Mouse (Mus musculus) neural tube, embryonic 15.5 days (tissue): ENCODE results near the gene Ssxb5. TPM values are rescaled to one million over a fixed set of nuclear protein-coding genes. Genes with fewer than 3 reads are reported as not detected.
"Not testable (repeated sequence)": the region's sequence is repeated elsewhere in the genome, so short reads cannot be mapped to it uniquely, and the experiment has no call there.

Experiments
- ATAC-seq: fragments of 200-750 bp; cut with Nextera tagmentation; 2 replicates; pipeline ENCODE4 v1.8.0; 2017; ENCODE audit warnings: mild to moderate bottlenecking, moderate TSS enrichment, moderate library complexity; ENCODE audit not compliant: low FRiP score
- H3K27ac ChIP-seq: fragments of 300-500 bp; sonication (generic); replicated peaks from 2 replicates; pipeline ENCODE4 v1.5.1; 2015; ENCODE audit warnings: mild to moderate bottlenecking, inconsistent platforms
- H3K27me3 ChIP-seq: fragments of 300-500 bp; sonication (generic); replicated peaks from 2 replicates; pipeline ENCODE4 v1.6.1; 2015; ENCODE audit warnings: inconsistent platforms
- H3K36me3 ChIP-seq: fragments of 300-500 bp; sonication (generic); 2 replicates; pipeline ENCODE4 v1.6.1; 2015; ENCODE audit warnings: inconsistent platforms
- H3K4me1 ChIP-seq: fragments of 300-500 bp; sonication (generic); 2 replicates; pipeline ENCODE4 v1.6.1; 2015; ENCODE audit warnings: inconsistent platforms
- H3K4me2 ChIP-seq: fragments of 300-500 bp; sonication (generic); 2 replicates; pipeline ENCODE4 v1.6.1; 2015; ENCODE audit warnings: inconsistent platforms, mild to moderate bottlenecking, moderate library complexity
- H3K4me3 ChIP-seq: fragments of 300-500 bp; sonication (generic); replicated peaks from 2 replicates; pipeline ENCODE4 v1.5.1; 2015; ENCODE audit warnings: mild to moderate bottlenecking, inconsistent platforms
- H3K9ac ChIP-seq: fragments of 300-500 bp; sonication (generic); replicated peaks from 2 replicates; pipeline ENCODE4 v1.6.1; 2015; ENCODE audit warnings: mild to moderate bottlenecking, inconsistent platforms
- H3K9me3 ChIP-seq: fragments of 300-500 bp; sonication (generic); replicated peaks from 2 replicates; pipeline ENCODE4 v1.6.1; 2016; ENCODE audit warnings: inconsistent platforms
- WGBS: fragments of 180-500 bp; shearing (Covaris S2); methylation state at CpG from one replicate; pipeline ENCODE4 v1.1.7; 2015; ENCODE audit warnings: mixed read lengths; 5-methylcytosine and 5-hydroxymethylcytosine counted together
- polyA plus RNA-seq: library from polyadenylated mRNA; unstranded; fragments of >200 nt; fragmentation: Nextera tagmentation; extraction: Ambion mirVana; gene quantifications from 2 replicates; pipeline ENCODE4 v1.2.1, GENCODE M21; 2015

The Ssxb5 gene
- polyA plus RNA-seq, result not detected in 2 replicates

GRCm38 (mm10) chrX:8803391-8803790, at the start of gene Ssxb5:
Ssxb5 (plus strand) TSS chrX:8803691.
- H3K9ac ChIP-seq, H3K27me3 ChIP-seq, H3K4me3 ChIP-seq, H3K27ac ChIP-seq, H3K9me3 ChIP-seq, H3K4me2 ChIP-seq, ATAC-seq, H3K36me3 ChIP-seq, H3K4me1 ChIP-seq: not testable (repeated sequence)
- 83% methylated on average over 4 of the region's 4 CpGs for WGBS

DNA sequence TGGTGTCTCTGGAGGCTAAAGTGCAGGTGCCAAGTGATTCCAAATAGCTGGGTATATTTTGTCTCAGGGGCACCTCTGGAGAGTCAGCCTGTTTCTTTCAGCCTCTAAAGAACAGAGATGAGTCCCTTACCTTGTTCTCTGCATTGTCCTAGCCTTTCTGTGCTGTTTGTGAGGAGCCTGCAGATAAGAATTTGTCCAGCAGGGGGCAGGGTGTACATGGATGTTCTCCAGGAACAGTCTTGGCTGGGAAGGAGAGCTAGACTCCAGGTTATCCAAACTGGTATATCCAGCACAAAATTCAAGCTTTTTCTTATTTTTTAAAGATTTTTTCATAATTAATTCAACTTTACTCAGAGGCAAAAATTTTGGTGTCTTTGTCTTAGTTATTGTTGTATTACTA, 28.6 kb downstream of the Ssxb5 start:
- Histone ChIP-seq H3K9ac (no peak overlapping the region), H3K27me3 (no peaks in the 10 kb centered on the region), H3K9me3 (no peaks in the 10 kb centered on the region), H3K36me3 (no peaks in the 10 kb centered on the region), H3K4me2 (no peak overlapping the region), H3K4me3 (no peak overlapping the region), H3K4me1 (no peaks in the 10 kb centered on the region), H3K27ac (no peak overlapping the region)
- no peak for ATAC-seq

DNA sequence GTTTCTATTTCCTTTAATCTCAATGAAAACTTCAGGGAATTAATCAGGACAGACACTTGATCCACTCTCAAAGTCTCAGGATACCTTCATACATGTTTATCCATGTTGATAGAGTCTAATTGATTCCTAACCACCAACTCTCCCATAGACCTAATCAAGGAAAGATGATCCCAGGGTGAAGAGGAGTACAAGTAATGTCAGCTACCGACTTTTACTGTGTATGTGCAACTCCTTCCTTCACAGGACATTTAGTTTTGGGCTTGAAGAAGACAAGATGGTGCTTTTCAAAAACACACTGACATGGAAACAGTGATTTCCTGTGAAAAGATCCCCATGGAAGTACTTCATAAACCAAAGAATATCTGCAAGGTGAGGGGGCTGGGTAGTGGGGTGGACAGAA, 40.2 kb downstream of the Ssxb5 start, which contains the start of gene Gm6592:
Gene Gm6592, plus strand, starts transcription at position 301 of the 400 bp plus-strand sequence.
- WGBS, result 66% methylated on average over 1 of the region's 1 CpGs
- no peaks in the 10 kb centered on the region for H3K9me3 ChIP-seq
- H3K27ac ChIP-seq, result no peak within 1 kb of the TSS
- H3K4me1 ChIP-seq, result no peaks in the 10 kb centered on the region
- ATAC-seq, result no peak
- no peak within 1 kb of the TSS for H3K4me2 ChIP-seq
- H3K27me3 ChIP-seq, result no peaks in the 10 kb centered on the region
- H3K9ac ChIP-seq, result no peak within 1 kb of the TSS
- H3K36me3 ChIP-seq, result no peaks in the 10 kb centered on the region
- H3K4me3 ChIP-seq, result no peak within 1 kb of the TSS

DNA sequence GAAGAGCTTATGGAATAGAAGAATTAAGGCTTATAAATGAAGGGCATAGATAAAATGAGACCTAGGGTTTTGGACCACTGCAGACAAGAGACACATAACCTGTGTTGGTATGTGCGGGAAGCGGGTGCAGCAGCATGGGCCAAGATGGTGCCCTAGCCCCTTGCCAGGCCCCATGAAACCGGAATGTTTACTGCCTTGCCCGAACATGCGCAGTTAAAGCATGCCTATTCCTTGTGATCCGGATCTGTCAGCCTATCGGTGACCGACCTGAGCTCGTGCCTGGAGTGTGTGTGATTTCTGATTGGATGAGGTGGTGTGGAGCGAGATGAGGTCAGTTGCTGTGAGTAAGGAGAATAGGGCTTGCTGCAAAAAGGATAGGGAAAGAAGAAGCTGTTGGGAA, 49.0 kb downstream of the Ssxb5 start:
- no peaks in the 10 kb centered on the region for H3K4me1 ChIP-seq
- no peaks in the 10 kb centered on the region for H3K36me3 ChIP-seq
- no peaks in the 10 kb centered on the region for H3K9me3 ChIP-seq
- no peaks in the 10 kb centered on the region for H3K27me3 ChIP-seq
- H3K4me2 ChIP-seq, result no peak overlapping the region
- no peak overlapping the region for H3K4me3 ChIP-seq
- H3K27ac ChIP-seq, result no peak overlapping the region
- 94% methylated on average over 10 of the region's 10 CpGs for WGBS
- H3K9ac ChIP-seq, result no peak overlapping the region
- no peak for ATAC-seq

Other genes starting within 250 kb of the Ssxb5 start
- gene Ssxb3, start 211.9 kb upstream of the Ssxb5 start, polyA plus RNA-seq, result not detected in 2 replicates
- gene Ssxb8, start 112.8 kb upstream of the Ssxb5 start, polyA plus RNA-seq, result not detected in 2 replicates
- gene Ssx9, start 55.3 kb upstream of the Ssxb5 start, polyA plus RNA-seq, result not detected in 2 replicates
- gene Gm6592, start 40.3 kb downstream of the Ssxb5 start, polyA plus RNA-seq, result not detected in 2 replicates
- not detected in 2 replicates for gene Gm5751, start 70.6 kb downstream of the Ssxb5 start, polyA plus RNA-seq
- gene B630019K06Rik, start 88.7 kb downstream of the Ssxb5 start, polyA plus RNA-seq, result 26.4 and 28.3 TPM in 2 replicates
- not detected in 2 replicates for gene Fthl17b, start 159.3 kb downstream of the Ssxb5 start, polyA plus RNA-seq
- not detected in 2 replicates for gene Fthl17c, start 172.9 kb downstream of the Ssxb5 start, polyA plus RNA-seq
- gene Fthl17d, start 183.1 kb downstream of the Ssxb5 start, polyA plus RNA-seq, result not detected in 2 replicates
- gene Fthl17e, start 229.8 kb downstream of the Ssxb5 start, polyA plus RNA-seq, result not detected in 2 replicates